Mouse (Mus musculus) olfactory bulb, adult 2 months (tissue): ENCODE results near the gene Usp48.

Experiments
- CTCF ChIP-seq: fragments of 200-500 bp; IDR thresholded peaks from 2 replicates; pipeline ENCODE4 v1.5.1; 2012; ENCODE audit warnings: low read depth, mild to moderate bottlenecking, low read length, moderate library complexity; ENCODE audit not compliant: insufficient read depth
- POLR2A ChIP-seq: fragments of 200-500 bp; IDR thresholded peaks from 2 replicates; pipeline ENCODE4 v1.6.1; 2012; ENCODE audit warnings: mild to moderate bottlenecking, low read depth, low read length, moderate library complexity; ENCODE audit not compliant: insufficient read depth

DNA sequence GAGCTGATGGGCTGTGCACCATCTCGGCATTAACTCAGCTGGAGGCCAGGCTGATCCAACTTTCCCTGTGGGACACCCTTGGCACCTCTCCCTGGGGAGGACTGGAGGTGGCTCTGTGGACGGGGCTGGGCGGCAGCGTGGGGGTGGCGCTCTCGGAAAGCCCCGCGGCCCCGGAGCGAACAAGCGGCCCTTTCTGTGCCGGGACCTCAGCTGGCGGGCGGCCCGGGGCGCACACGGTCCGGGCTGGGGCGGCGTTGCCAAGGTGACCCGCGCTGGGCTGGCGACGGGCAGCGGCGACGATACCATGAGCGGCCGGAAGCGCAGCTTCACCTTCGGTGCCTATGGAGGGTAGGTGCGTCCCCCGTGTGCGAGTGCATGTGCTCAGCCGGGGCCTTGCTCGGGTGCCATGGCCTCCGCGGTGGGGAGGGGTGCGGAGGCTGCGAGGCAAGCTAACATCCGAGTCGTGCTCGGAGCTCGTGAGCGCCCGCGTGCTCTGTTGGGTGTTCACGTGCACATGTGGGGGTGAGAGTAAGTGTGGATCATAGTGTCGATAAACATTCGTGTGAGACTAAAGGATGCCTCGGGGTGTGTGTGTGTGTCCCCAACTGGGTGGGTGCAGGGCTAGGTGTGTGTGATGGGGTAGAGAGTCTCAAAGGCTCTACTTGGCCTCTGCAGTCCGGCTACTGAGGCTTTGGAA lies 88.0 kb downstream of the Usp48 start:
- no peak for TF ChIP-seq CTCF
- no peak for TF ChIP-seq POLR2A
